Mouse (Mus musculus): Measurements from ENCODE around the gene Rtn4. TPM values are rescaled to one million over a fixed set of nuclear protein-coding genes. Genes with fewer than 3 reads are reported as not detected.
"Not testable (repeated sequence)": the region's sequence is repeated elsewhere in the genome, so short reads cannot be mapped to it uniquely, and the experiment has no call there.

Gene Rtn4
- total RNA-seq, 2 experiments from 2014 or later = 84.9 to 93.5 TPM

DNA sequence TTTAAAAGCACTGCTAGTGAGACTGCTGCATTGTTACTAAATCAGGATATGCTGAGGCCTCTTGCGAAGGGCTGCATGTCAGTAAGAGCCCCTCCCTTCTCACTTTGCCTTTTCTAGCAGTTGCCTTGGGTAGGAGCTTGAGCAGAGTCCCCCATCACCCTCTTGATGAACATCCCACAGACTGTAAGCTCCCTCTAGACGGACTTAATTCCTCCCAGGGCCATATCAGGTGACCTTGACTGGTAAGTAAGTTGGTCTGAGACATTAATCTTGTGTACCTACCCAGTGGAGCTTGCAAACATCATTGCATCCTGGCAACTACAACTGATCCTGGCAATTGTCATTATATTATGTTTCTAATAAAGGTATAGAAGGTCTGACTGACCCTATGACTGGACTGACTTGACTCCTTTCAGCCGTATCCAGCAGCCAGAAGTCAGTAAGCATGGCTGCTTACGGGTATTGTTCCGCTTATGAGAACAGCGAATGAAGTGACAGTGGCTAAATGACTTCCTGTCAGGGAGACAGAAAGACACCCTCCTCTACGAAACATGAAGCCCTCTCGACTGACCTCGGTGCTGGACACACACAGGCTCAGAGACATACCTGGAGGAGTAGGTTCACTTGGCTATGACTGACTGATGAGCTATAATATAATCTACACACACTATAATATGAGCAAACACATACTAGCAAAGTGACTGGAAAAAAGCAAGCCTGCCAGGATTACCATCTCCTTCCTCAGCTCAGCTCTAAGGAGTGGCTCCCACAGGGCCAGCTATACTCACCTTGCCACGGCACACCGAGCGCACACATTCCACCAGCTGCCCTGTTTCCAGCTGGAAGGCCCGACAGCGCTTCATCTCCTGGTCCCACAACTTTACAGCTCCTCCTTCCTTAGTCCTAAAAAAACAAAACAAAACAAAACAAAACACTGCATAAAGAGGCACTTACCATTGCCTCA, 59.2 kb downstream of the Rtn4 start:
- DNase-seq (ENCODE audit: low spot score) = no peak
- intact Hi-C loops (cut with DNase I) = no loop called here

DNA sequence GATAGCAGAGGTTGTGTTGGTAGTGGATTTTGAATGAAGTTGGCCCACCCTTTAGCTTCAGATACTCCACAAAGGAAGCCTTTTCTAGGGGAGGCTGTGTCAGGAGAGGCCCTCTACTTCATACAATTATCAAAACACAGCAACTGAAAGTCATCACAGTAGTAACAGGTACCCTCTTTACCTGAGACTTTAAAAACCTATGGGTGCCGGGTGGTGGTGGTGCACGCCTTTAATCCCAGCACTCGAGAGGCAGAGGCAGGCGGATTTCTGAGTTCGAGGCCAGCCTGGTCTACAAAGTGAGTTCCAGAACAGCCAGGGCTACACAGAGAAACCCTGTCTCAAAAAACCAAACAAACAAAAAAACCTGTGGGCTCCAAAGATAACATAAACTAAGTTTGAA, 63.3 kb downstream of the Rtn4 start:
- DNase-seq (ENCODE audit: low spot score); intact Hi-C loops (cut with DNase I): not testable (repeated sequence)

DNA sequence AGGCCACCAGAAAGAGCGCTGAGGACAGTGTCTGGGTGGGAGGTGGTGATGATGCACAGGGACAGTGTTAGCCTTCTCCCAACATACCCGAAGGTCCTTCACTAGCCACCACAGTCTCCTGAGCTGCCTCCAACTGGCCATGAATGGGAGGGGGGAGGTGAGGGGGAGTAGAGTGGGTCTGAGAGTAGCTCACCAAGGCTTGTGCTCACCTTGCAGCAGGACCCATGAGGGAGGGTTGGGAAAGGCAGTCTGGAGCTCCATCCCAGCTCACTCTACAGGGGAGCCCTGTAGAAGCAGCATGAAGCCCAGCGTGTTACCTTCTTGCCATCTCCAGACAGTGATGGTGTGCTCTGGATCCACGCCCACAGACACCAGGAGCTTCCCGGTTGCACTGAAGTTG, 65.9 kb downstream of the Rtn4 start:
- no peak for DNase-seq (ENCODE audit: low spot score)
- intact Hi-C loops (cut with DNase I) = no loop called here

DNA sequence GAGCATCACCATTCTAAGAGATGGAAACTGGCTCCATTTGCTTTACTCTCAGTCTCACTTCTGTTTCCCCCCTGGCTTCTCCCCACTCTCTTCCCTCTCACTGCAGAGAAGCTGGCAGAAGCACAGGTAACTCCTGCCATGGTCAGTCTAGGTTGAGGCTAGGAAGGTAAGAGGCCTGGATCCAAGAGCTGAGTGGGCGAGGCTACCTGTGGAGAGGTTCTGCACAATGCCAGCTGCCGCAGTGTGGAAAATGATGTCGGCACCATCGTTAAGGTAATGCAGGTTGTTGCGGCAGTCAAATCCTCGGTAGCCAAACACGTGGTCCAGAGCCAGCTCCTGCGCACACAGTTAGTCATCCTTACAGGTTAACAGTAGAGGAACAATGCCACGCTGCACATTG, 68.6 kb downstream of the Rtn4 start:
- no peak for DNase-seq (ENCODE audit: low spot score)
- intact Hi-C loops (cut with DNase I) = no loop called here

DNA sequence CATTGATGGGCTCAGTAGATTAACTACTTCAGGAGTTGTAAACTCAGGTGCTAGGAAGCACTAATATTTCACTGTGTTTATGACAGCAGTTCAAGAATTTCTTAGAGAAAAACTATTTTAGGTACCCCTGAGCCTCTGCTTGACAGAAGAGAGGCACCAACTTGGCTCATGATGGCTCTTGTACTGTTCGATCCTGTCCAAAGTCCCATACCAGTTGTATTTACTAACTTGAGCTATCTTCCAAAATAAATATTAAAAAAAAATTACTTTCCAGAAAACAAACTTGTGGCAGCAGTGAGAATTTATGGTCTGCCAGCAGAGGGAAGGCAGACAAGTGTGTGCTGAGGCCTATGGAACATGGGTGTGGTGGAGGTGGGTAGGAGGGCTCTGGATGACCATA, 70.0 kb downstream of the Rtn4 start:
- DNase-seq (ENCODE audit: low spot score) = no peak
- intact Hi-C loops (cut with DNase I) = no loop called here

DNA sequence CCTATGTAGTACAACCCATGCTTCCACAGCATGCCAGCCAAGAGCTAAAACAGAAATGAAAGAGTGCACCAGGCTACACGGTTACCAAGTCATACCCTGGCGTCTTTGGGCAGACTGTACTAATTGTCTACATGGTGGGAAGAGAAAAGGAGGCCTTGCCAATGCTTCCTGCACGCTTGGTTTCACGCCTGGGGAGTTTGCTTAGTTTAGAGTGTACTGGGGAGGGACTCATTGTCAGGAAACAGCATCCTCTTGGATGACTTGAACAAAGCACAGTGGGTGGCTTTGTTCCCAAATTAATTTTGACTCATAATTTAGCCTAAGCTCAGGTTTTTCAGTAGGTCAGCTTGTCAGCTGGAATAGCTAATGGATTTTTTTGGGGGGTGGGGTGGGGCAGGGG, 72.3 kb downstream of the Rtn4 start:
- no peak for DNase-seq (ENCODE audit: low spot score)
- intact Hi-C loops (cut with DNase I) = no loop called here

DNA sequence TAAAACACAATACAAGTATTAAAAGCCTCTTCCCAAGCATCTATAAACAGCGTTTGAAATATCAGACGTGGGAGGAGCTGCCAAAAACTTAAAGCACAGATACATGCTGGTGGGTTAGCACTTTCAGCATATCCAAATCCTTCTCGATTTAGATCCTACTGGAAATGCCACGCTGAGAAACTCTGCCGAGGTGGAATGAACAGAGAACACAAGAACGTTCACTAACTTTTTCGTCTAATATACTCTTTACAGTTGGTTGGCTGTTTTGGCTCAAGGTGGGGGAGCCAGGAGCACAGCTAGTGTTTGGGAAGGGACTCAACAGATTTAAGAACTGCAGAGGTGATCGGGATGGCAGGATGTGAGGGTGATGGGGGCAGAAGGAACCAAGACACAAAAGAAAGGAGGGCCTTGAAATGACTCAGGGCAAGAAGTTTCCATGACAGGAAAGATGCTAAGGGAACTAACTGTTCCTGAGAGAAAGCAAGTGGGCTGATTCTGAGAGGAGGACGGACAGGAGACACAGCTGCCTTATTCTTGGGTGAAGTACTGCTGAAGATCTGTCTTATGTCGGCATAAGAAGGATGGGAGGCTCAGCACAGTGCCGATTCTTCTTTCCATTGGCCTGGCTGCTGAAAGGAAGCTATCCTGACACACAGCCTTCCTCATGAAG, 73.7 kb downstream of the Rtn4 start:
- intact Hi-C loops (cut with DNase I) = no loop called here
- no peak for DNase-seq (ENCODE audit: low spot score)

DNA sequence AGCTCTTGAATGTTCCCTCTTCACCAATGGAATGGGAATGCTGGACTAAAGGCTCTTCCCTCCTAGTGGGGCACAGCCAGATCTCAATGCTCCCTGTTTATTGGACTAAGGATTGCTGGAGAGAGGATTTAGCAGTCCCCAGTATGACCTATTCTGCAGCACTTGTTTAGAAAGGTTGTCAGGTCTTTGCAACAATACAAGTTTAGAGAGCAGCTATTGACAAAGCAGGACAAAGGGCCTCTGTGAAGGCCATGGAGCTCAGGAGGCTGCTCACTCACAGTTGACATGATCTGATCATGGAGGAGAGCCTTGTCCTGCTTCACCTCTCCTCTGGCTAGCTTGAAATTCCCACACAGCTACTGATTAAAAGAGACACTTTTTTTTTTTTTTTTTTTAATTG, 75.8 kb downstream of the Rtn4 start:
- intact Hi-C loops (cut with DNase I) = no loop called here
- DNase-seq (ENCODE audit: low spot score) = no peak

DNA sequence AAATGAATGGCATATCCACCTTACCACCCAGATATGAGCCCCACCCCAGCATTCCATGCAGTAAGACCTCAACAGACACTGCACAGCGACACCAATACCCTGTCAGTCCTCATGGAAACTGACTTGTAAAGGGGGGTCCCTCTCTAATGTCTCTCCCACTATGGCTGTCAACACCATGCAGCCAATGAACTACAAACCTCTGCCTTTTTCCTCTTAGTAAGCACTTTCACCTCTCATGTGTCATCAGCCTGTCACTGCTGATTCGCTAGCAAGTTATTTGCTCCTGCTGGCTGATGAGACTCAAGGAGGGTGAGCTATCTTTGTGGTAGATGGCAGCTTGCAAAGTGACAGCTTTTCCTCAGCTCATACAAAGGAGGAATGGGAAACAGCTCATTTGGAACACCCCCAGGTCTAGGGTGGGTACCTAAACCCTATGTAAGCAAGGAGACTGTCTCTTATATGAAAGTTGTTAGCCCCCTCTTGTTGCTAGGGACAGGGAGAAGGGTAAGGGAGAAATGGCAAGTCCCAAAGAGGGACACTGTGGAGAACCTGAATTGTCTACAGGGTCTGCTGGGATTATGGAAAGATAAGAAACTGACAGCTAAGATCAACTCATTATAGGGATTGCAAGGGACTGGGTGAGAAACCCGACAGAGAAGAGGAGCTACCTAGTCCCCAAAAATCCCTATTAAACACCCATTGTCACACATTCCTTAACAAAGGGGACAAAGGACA, 78.1 kb downstream of the Rtn4 start:
- intact Hi-C loops (cut with DNase I) = no loop called here
- no peak for DNase-seq (ENCODE audit: low spot score)

DNA sequence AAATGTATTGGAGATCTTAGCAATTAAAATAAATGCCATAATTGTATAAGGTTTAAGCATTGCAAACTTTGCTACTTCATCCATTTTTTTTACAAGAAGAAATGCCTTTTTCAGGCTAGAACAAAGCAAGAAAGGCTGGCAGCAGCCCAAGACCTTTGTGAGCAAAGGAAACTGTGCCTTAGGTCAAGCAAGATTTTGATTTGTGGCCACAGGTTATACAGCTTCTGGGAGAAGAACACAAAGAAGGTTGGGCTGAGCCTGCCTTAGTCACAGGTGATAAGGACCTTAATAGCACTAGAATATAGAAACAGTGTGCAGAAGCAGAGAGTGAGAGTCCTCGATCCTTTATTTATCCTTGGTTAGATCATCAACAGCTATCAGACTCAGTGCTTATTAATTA, 79.5 kb downstream of the Rtn4 start:
- DNase-seq (ENCODE audit: low spot score) = no peak
- intact Hi-C loops (cut with DNase I) = no loop called here

DNA sequence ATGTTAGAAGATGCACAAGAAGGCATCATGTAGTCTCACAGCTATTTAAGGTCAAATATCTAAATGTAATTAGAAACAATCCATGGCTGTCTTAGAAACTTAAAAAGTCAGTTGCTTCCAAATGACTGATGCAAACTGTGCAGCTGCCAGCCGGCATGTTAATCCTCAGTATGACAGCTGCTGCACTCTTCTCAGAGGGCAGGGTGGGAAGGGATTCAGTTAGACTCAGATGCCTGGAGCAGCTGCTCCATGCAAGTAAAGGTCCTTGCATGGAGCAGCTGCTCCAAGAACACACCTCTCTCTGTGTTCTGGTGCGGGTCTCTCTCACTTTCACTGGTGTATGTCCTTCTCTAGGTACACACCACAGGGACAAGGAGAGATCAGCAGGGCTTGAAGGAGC, 81.5 kb downstream of the Rtn4 start:
- no peak for DNase-seq (ENCODE audit: low spot score)
- intact Hi-C loops (cut with DNase I) = no loop called here

DNA sequence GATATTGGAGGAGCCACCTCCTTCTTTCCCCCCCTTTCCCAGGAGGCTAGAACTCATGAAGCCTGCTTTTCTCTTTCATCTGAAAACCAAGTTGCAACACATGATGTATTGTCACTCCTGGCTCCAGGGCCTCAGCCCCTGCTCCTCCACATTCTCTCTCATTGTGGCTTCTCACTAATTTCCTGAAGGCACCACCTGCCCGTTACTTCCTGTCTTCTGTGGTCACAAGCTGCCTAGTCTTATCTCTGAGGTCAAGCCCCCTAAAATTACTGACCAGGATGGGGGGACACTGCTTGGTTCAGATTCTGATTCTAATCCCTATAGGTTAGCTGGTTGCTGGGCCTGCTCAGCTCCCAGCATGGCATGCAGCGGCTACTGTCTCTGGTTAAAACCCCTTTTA, 82.0 kb downstream of the Rtn4 start:
- no peak for DNase-seq (ENCODE audit: low spot score)
- intact Hi-C loops (cut with DNase I) = no loop called here

DNA sequence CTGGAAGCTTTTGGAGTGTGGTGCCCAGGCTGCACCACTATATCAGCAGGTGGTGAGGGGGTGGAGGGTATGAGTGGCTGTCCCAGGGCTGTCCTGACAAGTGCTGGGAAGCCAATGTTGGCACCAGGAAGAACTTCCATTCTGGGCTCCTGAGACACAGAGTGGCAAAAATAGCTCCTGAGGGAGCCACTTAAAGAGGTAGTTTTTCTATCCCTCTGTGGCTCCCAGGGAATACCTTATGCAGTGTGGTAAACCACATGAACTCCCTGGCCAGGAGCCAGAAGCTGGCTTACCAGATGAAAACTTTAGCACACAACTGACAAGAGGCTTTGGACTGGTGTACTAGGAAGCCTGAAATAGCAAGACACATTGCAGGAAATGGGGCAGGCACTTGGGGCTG, 85.2 kb downstream of the Rtn4 start:
- intact Hi-C loops (cut with DNase I) = no loop called here
- peak; percentile 26 for DNase-seq (ENCODE audit: low spot score)

DNA sequence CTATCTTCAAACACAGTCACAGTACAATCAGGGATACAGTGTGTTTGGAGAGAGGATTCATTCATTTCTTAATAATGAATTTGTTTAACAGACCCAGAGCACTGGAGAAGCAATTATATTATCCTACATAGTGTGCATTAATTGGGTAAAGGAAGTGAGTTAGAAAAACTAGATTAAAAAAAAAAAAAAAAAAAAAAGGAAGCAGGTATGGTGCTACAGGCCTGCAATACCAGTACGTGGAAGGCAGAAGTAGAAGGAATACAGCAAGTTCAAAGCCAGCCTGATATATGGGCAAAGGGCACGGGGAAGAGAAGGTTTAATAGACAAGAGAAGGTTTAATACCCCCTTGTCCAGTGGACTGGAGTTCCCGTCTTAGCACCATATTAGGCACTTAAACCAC, 86.2 kb downstream of the Rtn4 start:
- intact Hi-C loops (cut with DNase I) = no loop called here
- DNase-seq (ENCODE audit: low spot score) = no peak

DNA sequence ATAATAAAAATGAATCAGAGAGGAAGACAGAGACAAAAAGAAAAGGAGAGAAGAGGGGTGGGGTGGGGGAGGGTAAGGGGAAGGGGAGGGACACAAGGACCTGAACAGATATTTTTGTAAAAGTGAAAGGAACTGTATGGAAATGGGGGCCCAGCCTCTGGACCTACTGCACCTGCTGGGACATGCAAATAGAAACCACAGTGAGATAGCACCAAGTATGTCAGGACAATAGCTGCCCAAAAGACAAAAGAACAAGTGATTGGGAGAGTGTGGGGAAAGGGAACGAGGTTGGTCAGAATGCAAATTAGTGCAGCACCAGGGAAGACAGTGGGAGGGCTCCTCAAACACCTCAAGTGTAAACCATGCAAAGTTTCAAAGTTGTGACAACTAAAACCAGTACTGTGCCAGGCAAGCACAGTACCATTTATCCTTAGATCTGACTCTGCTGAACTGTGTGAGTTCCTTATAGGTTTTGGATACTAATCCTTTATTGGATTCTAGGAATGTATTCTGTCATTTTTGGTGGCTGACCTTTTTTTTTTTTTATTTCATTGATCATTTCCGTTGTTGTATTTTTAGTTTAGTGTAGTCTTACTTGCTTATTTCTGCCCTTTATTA, 86.8 kb downstream of the Rtn4 start:
- intact Hi-C loops (cut with DNase I) = no loop called here
- no peak for DNase-seq (ENCODE audit: low spot score)

DNA sequence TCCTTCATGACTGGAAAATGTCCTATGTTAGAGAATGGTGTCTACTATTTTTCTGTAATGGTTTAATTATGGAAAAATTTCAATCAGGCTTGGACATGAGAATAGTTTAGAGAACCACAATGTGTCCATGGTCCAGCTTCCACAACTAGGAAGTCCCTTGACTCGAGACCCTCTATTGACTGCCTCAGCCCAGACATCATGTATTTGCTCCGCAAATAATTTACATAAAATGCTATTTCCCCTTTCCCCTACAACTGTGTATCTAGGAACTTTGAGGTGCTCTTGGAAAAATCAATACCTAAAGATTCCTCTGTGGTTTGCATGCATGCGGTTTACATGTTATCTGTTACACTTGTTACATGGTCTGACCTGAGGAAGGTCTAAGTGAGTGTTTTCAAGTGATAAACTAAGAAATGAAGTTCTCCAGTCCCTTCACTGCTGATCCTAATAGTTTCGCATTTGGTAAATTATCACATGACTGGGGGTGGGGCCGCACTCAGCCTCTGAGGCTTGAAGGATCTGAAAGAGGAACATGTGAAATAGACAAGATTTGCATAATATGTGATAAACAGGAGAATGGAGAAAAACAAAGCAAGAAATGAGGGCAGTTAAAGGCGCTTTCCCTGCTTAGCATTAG, 94.0 kb downstream of the Rtn4 start:
- intact Hi-C loops (cut with DNase I) = no loop called here
- DNase-seq (ENCODE audit: low spot score) = no peak

DNA sequence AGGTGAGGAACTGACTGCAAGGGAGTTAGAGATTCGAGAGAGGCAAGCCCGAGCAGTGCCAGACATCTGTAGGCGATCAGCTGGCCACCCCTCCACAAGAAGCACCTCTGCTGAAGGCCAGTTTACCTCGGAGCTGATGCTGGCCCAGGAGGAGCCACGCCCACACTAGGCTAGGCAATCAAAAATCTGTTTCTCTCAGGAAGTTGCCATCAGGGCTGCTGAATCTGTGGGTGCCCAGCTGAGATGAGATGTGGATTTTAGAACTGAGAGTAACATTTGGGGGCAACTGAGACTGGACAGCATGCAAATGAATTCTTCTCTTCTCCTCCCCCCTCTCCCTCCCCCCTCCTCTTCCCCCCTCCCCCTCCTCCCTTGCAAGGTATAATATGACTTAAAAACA, 94.7 kb downstream of the Rtn4 start:
- intact Hi-C loops (cut with DNase I) = no loop called here
- DNase-seq (ENCODE audit: low spot score) = no peak

DNA sequence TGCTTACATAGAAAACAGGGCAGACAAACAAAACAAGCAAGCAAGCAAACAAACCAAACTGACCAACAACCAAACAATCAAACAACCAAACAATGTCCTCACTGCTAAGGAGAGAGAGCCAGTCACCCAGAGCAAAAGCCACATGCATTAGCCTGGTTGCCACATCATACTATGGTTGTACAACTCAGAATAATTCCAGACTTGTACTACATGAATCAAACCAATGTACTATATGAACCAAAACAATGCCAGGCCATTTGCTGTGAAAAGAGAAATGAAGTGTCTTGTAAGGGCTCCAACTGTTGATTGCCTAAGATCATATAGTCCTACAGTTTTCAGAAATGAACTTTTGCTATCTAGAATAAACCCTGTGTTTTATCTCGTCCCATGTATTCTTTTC, 95.8 kb downstream of the Rtn4 start:
- intact Hi-C loops (cut with DNase I) = no loop called here
- DNase-seq (ENCODE audit: low spot score) = no peak

DNA sequence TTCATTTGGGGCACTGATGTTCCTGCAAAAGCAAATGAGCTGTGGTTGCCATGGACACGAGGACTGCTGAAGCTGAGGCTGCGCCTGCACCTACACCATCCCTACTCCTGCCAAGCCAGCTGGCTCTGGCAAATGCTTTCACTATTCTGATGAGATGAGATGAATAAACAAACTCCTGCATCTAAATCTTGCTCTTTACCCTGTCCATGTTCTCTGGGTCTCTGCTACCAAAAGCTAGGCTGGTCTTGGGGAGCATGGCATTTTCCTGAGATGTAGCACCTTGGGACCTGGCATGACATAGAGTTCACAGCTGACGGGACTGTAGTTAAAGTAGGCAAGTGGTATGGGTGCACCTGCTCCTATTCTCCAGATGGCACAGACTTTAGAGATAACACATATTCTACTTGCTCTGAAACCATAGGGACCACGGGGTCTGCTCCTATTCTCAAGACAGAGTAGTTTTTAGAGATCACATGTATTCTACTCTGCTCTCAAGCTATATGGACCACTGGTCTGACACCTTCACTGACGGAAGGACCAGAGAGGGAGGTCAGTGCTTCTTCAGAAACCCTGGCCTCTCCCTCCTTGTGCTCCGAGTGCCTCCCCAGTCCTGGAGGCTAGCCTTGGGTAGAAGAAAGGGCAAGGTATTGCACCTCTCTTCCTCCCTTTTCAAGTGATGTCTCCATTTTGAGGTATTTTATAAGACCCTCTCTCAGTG, 96.3 kb downstream of the Rtn4 start:
- intact Hi-C loops (cut with DNase I) = no loop called here

More for the DNA sequence above, 96.3 kb downstream of the Rtn4 start:
- no peak for DNase-seq (ENCODE audit: low spot score)

Measured in heart, postnatal 25 days (tissue).